Mouse (Mus musculus) frontal cortex, postnatal 10 days (tissue): Measurements from ENCODE around the gene Adal.

Source experiments
- DNase-seq, 2 experiments: peaks; one replicate each; pipeline ENCODE4 v3.0.0; 2022; ENCODE audit warnings: low spot score in 2 of 2, mixed read lengths in 1 of 2

Adal gene

DNA sequence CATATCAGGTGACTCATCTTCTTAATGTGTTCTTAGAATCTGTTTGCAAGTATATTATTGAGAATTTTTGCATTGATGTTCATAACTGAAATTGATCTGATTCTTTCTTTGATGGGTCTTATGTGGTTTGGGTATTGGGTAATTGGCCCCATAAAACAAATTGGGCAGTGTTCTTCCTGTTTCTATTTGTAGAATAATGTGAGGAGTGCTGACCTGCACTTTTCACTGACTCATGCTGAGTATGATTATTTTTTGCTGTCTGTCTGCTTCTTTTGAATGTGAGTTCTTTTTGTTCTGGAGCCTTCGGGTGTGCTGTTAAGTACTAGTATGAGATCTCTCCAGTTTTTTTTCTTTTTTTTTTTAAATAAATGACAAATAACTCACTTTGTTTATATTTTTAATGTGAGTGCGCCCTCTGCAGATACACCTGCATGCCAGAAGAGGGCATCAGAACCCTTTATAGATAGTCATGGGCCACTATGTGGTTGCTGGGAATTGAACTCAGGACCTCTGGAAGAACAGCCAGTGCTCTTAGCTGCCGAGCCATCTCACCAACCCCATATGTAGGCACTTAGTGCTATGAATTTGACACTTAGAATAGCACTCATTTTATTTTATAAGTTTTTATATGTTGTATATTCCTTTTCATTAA, 38.7 kb downstream of the Adal start:
- DNase-seq: no peak

DNA sequence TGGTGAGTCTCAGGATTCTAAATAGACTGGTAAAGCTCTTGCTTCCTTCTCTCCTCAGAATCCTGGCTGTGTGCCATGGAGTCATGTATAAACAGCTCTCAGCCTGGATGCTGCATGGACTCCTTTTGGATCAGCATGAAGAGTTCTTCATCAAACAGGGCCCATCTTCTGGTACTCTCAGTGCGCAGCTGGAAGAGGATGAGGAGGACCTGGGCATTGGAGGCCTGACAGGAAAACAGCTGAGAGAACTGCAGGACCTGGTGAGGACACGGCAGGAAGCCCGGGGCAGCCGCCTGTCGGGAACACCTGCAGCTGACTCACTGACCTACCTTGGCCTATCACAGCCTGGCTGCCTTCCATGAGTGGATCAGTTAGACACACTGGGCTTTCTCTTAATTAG, 43.2 kb downstream of the Adal start:
- DNase-seq: no peak

DNA sequence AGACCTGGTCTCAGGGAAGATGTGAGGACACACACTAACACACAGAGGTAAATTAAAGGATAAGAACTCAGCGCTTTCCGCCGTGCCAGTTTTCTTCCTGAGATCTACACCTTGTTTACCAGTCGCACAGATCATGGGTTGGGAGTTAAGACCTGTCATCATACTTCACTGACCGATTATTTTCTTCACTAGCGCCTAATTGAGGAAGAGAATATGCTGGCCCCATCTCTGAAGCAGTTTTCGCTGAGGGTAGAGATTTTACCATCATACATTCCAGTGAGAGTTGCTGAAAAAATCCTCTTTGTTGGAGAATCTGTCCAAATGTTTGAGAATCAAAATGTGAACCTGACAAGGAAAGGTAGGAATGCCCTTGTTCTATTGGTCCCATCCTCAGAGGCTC, 43.9 kb downstream of the Adal start:
- no peak for DNase-seq

DNA sequence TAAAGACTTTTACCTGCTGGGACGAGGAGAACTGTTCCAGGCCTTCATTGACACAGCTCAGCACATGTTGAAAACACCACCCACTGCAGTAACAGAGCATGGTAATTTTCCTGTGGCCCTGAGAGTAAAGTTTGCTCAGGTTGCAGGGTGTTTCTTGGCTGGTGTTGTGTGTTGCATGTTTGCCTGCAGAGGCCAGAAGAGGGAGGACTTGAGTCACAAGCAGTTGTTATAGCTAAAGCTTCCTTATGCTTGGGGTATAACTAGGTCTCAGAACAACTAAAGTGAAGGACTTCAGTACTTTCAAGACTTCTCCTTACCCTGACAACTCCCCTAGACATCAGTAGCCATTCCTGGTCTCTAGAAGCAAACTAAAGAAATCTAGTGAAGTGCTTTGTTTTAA, 48.3 kb downstream of the Adal start:
- no peak for DNase-seq

DNA sequence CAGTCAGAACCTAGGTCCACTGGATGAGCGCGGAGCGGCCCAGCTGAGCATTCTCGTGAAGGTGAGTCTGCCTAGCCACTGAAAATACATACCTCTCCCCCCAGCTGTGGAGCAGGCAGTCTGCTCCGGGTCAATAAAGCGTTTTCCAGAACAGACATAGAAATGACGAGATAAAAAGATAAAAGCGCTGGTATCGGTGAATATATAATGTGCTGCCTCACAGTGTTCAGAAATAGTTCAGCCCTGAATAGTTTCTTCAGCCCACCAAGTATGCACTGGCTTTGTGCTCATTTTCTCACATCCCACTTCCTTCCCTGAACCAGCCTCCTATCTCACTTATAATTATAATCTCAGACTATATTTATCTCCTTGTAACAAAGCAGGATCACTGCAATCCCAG, 55.2 kb downstream of the Adal start:
- DNase-seq: no peak

DNA sequence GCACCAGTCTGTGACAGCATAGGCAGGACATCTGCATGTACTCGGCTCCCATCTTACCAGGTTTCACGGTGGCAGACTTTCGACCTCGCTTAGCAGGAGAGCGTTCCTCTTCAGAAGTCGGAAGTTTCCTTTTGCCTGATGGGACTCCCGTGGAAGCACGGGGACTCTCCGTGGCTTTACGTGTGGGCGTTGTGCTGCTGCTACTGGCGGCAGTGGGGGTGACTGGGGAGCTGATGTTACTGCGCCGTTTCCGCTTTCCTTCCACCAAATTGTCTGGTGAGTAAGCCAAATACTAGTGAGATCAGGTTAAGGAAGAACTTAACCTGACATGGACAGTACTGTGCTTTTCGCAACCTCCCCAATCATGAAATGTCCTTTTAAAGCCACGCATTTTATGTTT, 64.0 kb downstream of the Adal start:
- DNase-seq: no peak
